Mouse (Mus musculus) forebrain, embryonic 11.5 days (tissue): ENCODE measurements around the gene Fgfr1op. TPM values are rescaled to one million over a fixed set of nuclear protein-coding genes. Genes with fewer than 3 reads are reported as not detected.
A peak's percentile ranks its signal among the peaks of the same experiment; 100 is the strongest.

Experiments
- ATAC-seq: fragments of 200-750 bp; cut with Nextera tagmentation; replicated peaks from 2 replicates; pipeline ENCODE4 v1.8.0; 2017; ENCODE audit warnings: moderate TSS enrichment; ENCODE audit not compliant: low FRiP score
- DNase-seq: peaks from one replicate; pipeline ENCODE4 v3.0.0-alpha.2; 2017; ENCODE audit warnings: low spot score
- H3K27ac ChIP-seq: fragments of 300-500 bp; sonication (generic); 2 replicates; pipeline ENCODE4 v1.5.1; 2014; ENCODE audit warnings: low read depth, low read length
- H3K27me3 ChIP-seq: fragments of 300-500 bp; sonication (generic); 2 replicates; pipeline ENCODE4 v1.6.1; 2014; ENCODE audit warnings: mild to moderate bottlenecking, low read length, mixed read lengths; ENCODE audit not compliant: control insufficient read depth, insufficient read depth
- H3K36me3 ChIP-seq: fragments of 300-500 bp; sonication (generic); 2 replicates; pipeline ENCODE4 v1.6.1; 2014; ENCODE audit warnings: mild to moderate bottlenecking, low read length, moderate library complexity, mixed read lengths; ENCODE audit not compliant: control insufficient read depth, insufficient read depth
- H3K4me1 ChIP-seq: fragments of 300-500 bp; sonication (generic); replicated peaks from 2 replicates; pipeline ENCODE4 v1.6.1; 2014; ENCODE audit warnings: low read length, mixed read lengths; ENCODE audit not compliant: control insufficient read depth, insufficient read depth
- H3K4me2 ChIP-seq: fragments of 300-500 bp; sonication (generic); 2 replicates; pipeline ENCODE4 v1.6.1; 2014; ENCODE audit warnings: low read depth, mild to moderate bottlenecking, low read length, moderate library complexity, mixed read lengths; ENCODE audit not compliant: severe bottlenecking
- H3K4me3 ChIP-seq: fragments of 300-500 bp; sonication (generic); 2 replicates; pipeline ENCODE4 v1.5.1; 2014; ENCODE audit warnings: low read depth, low read length
- H3K9ac ChIP-seq: fragments of 300-500 bp; sonication (generic); 2 replicates; pipeline ENCODE4 v1.6.1; 2014; ENCODE audit warnings: low read length
- H3K9me3 ChIP-seq: fragments of 300-500 bp; sonication (generic); 2 replicates; pipeline ENCODE4 v1.6.1; 2016; ENCODE audit warnings: low read length, mixed read lengths; ENCODE audit not compliant: control insufficient read depth
- WGBS: fragments of 180-500 bp; shearing (Covaris S2); extraction: QIAGEN DNeasy Blood & Tissue Kit; methylation state at CpG from one replicate; pipeline ENCODE4 v1.1.7; 2014; 5-methylcytosine and 5-hydroxymethylcytosine counted together
- polyA plus RNA-seq: library from polyadenylated mRNA; unstranded; fragments of >200 nt; fragmentation: Nextera tagmentation; extraction: Ambion mirVana; gene quantifications from 2 replicates; pipeline ENCODE4 v1.2.1, GENCODE M21; 2014

The Fgfr1op gene
- polyA plus RNA-seq, 1 experiment from 2014 or later, result 55.5 TPM

DNA sequence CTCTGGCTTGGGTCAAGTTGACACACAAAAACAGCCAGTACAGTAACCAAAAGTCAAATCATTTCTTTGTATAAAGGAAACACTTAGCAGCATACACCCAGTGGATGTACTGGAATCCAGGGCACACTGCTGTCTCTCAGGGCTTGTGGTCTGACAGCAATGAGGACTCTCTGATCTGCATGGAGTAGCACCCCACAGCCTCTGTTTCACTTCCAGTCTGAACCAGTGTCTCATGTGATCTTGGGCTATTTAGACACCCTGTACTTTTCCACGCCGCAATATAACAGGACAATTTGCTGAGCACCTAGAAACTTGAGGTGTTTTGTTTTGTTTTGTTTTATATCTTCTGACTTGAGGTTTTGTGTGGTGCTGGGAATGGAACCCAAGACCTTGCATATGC, 59.9 kb downstream of the Fgfr1op start:
- H3K4me1 ChIP-seq, result no peaks in the 10 kb centered on the region
- peak; percentile 32 for DNase-seq
- H3K9me3 ChIP-seq, result no peaks in the 10 kb centered on the region
- 89% methylated on average over 2 of the region's 2 CpGs for WGBS
- ATAC-seq, result no peak
- no peaks in the 10 kb centered on the region for H3K36me3 ChIP-seq
- H3K27me3 ChIP-seq, result no peaks in the 10 kb centered on the region
- H3K27ac ChIP-seq, result no peak overlapping the region
- no peak overlapping the region for H3K9ac ChIP-seq
- H3K4me3 ChIP-seq, result no peak overlapping the region
- no peak overlapping the region for H3K4me2 ChIP-seq

DNA sequence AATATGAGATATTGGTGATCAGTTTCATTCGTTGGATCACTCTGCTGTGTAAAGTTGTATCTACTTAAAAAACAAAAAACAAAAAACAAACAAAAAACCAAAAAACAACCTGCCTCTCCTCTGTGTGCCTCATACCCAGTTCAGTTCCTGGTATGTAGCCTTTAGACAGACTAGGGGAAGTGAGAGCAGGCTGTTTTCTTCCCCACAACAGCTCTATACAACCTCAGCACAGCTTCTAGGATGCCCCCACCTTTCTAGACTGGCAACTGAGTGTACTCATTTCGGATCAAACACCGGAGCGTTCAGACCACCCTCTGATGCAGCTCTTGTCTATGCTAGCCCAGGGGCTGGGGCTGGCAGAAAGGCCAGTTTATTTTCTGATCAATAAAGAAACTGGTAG, 60.4 kb downstream of the Fgfr1op start:
- Histone ChIP-seq H3K4me3 (no peak overlapping the region), H3K4me1 (no peaks in the 10 kb centered on the region), H3K9ac (no peak overlapping the region), H3K9me3 (no peaks in the 10 kb centered on the region), H3K27ac (no peak overlapping the region), H3K27me3 (no peaks in the 10 kb centered on the region), H3K4me2 (no peak overlapping the region), H3K36me3 (no peaks in the 10 kb centered on the region)
- 74% methylated on average over 4 of the region's 4 CpGs for WGBS
- ATAC-seq (no peak), DNase-seq (no peak)

DNA sequence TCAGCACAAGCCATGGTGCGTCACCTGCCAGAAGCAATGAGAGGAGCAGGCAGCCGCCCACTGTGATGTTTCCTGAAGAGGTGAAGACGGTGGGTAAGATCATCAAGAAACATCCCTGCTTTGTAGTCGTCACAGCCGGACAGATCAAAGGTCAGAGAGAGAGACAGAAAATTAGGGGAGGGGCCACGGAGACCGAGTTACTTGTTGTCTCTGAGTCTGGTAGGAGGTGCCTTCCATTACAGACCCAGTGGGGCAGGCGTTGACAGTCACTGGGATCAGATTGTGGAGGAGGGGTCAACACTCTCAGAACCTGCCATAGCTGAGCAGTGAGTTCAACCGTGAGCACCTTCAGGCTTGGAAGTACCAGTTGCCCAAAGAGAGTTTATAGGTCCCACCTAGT, 63.3 kb downstream of the Fgfr1op start:
- Histone ChIP-seq H3K4me1 (no peaks in the 10 kb centered on the region), H3K9ac (no peak overlapping the region), H3K27me3 (no peaks in the 10 kb centered on the region), H3K4me3 (no peak overlapping the region), H3K9me3 (no peaks in the 10 kb centered on the region), H3K36me3 (no peaks in the 10 kb centered on the region), H3K4me2 (no peak overlapping the region), H3K27ac (no peak overlapping the region)
- WGBS, result 65% methylated on average over 9 of the region's 9 CpGs
- no peak for ATAC-seq
- DNase-seq, result no peak

DNA sequence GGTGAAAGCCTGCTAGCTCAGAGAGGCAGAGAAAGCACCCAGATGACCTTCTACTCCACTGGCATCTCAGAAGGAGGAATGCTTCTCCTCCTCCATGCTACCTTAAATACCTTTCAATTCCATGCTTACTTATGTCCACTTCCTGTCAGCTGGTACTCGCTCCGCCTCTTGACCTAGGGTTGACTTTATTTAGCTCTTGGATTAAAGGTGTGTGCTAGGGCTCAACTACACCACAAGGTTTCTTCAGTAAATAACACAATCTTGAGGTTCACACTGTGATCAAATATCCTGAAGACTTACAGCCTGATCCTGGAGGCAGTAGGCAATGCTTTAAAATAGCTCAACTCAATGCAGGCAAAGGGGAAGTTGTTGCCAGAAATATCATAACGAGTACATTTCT, 64.3 kb downstream of the Fgfr1op start:
- no peak for DNase-seq
- Histone ChIP-seq H3K36me3 (no peaks in the 10 kb centered on the region), H3K4me2 (no peak overlapping the region), H3K9ac (no peak overlapping the region), H3K27me3 (no peaks in the 10 kb centered on the region), H3K27ac (no peak overlapping the region), H3K4me1 (no peaks in the 10 kb centered on the region), H3K9me3 (no peaks in the 10 kb centered on the region), H3K4me3 (no peak overlapping the region)
- no peak for ATAC-seq
- WGBS, result 91% methylated on average over 3 of the region's 3 CpGs

DNA sequence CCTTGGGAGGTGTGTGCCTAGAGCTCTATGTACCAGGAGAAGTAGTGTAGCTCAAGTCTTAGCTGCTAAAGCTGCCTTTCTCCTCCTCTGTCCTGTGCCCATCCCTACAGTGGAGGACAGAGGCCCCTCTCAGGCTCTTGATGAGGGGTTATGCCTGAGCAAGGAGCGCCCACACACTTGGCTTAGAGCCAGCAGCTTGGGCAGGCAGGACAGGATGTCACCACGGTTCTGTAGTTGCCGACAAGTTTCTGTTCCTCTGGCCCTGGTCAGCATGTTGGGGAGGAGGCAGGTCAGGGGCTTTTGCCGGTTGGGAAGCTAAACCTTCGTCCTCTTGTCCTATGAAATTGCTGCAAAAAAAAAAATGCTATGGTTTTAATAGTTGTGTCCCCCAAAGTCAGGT, 66.8 kb downstream of the Fgfr1op start:
- H3K9ac ChIP-seq, result no peak overlapping the region
- no peak for ATAC-seq
- no peaks in the 10 kb centered on the region for H3K9me3 ChIP-seq
- no peaks in the 10 kb centered on the region for H3K27me3 ChIP-seq
- no peak overlapping the region for H3K4me3 ChIP-seq
- H3K4me1 ChIP-seq, result no peaks in the 10 kb centered on the region
- H3K36me3 ChIP-seq, result no peaks in the 10 kb centered on the region
- no peak overlapping the region for H3K4me2 ChIP-seq
- no peak for DNase-seq
- no peak overlapping the region for H3K27ac ChIP-seq
- WGBS, result 84% methylated on average over 5 of the region's 5 CpGs

DNA sequence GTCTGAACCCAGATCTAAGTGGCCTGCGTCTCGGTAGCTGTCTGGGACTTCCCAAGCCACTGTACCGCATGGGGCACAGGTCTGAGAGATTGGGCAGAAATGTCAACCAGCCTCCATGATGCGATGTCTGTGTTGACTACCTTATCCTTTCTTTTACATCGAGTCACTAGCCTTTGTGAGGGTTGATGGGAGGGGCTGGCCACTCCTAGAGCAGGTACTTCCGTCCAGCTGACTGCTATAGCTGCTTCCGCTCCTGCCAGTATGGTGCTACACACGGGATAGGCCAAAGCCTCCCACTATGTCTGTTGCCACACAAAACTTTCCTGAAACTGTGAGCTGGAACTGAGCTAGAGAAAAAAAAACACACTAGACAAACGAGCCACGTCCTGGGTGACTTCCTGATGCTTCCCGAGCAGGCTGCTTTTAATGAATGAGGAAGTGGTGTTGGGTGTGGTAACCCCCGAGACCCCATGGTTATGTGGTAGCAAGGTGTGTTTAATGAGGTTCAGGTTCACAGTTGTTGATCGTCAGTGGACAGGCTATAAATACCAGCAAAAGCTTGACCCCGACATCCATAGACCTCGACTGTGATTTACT, 68.4 kb downstream of the Fgfr1op start:
- H3K9me3 ChIP-seq, result no peaks in the 10 kb centered on the region
- no peaks in the 10 kb centered on the region for H3K36me3 ChIP-seq
- ATAC-seq, result no peak
- no peak overlapping the region for H3K4me3 ChIP-seq
- WGBS, result 79% methylated on average over 15 of the region's 15 CpGs
- no peak overlapping the region for H3K9ac ChIP-seq
- H3K4me2 ChIP-seq, result no peak overlapping the region
- H3K4me1 ChIP-seq, result no peaks in the 10 kb centered on the region
- no peaks in the 10 kb centered on the region for H3K27me3 ChIP-seq
- H3K27ac ChIP-seq, result no peak overlapping the region
- no peak for DNase-seq

DNA sequence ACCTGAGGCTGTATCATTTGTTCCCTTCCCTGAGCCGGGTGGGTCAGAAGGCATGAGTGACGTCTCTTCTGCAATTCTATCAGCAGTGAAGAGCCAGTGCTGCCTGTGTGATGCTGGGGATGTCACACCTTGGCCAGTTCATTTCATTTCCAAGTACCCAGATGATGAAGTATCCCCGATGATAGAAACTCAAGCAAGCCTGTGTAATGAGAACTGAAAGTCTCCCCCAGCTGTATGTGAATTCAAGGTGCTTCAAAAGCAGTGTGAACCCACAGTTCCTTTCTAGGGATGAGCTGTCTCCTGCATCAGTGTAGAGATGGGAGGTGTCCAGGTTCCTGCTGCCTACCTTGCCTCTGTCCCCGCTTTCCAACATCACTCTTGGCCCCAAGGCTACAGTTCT, 69.2 kb downstream of the Fgfr1op start:
- WGBS, result 84% methylated on average over 4 of the region's 4 CpGs
- H3K9me3 ChIP-seq, result no peaks in the 10 kb centered on the region
- H3K4me2 ChIP-seq, result no peak overlapping the region
- ATAC-seq (no peak), DNase-seq (no peak)
- no peak overlapping the region for H3K4me3 ChIP-seq
- H3K36me3 ChIP-seq, result no peaks in the 10 kb centered on the region
- H3K27me3 ChIP-seq, result no peaks in the 10 kb centered on the region
- no peaks in the 10 kb centered on the region for H3K4me1 ChIP-seq
- no peak overlapping the region for H3K27ac ChIP-seq
- H3K9ac ChIP-seq, result no peak overlapping the region

DNA sequence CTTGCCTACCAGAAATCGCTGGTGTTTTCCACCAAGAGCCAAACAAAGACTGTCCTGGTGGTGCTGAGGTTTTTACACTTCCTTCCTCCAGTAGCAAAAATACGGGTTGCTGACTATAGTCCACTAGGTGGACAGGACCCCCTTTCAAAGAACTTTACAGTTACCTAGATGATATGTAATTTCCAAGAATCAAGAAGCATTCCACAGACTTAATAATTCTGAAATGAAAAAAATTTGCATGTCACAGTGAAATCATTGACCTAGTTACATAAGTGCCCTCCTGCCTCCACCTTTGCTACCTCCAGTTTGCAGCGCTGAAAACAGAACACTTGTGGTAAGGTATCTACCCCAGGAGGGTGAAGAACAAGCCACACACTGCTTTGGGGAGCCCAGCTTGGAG, 70.4 kb downstream of the Fgfr1op start, which contains the start of gene Ccr6:
TSS of gene Ccr6 (plus strand) at position 301 of the 400 bp plus-strand sequence.
- DNase-seq (no peak), ATAC-seq (no peak)
- no peaks in the 10 kb centered on the region for H3K4me1 ChIP-seq
- WGBS, result 81% methylated on average over 3 of the region's 3 CpGs
- H3K9me3 ChIP-seq, result no peaks in the 10 kb centered on the region
- H3K36me3 ChIP-seq, result no peaks in the 10 kb centered on the region
- H3K27me3 ChIP-seq, result no peaks in the 10 kb centered on the region
- H3K9ac ChIP-seq, result no peak within 1 kb of the TSS
- no peak within 1 kb of the TSS for H3K4me3 ChIP-seq
- H3K4me2 ChIP-seq, result no peak within 1 kb of the TSS
- no peak within 1 kb of the TSS for H3K27ac ChIP-seq

DNA sequence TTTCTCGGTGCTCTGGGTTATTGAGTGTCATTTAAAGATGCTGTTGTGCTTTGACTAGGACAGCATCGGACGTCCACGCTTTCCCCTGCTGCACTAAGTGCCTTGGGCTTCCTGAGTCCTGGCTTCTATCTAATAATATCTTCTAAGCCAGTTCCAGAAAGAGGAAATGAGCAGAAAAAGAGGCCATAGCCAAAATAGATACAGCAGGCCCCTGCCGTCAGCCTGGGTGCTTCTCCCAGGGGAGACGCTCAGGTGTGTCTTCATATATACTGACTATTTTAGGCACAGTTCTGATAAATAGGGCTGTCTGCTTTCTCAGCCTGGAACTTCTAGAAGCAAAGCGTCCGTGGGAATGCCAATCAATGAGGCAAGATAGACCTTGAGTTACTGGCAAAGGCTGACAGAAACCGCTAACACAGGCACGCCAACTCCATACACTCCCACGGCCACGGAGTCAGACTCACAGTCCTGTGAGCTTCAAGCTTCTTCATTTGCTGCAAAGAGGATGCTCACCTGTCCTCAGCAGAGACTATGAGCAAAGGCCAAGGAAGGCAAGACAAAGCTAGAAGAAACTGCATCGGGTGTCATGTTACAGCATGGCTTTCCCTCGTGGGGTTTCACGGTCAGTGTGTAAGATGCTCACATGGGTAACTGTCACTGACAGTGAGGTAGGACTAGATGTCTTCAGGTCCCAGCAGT, 72.9 kb downstream of the Fgfr1op start:
- WGBS, result 87% methylated on average over 15 of the region's 15 CpGs
- DNase-seq (no peak), ATAC-seq (no peak)
- Histone ChIP-seq H3K9me3 (no peaks in the 10 kb centered on the region), H3K9ac (no peak overlapping the region), H3K4me3 (no peak overlapping the region), H3K27ac (no peak overlapping the region), H3K4me2 (no peak overlapping the region), H3K4me1 (no peaks in the 10 kb centered on the region), H3K36me3 (no peaks in the 10 kb centered on the region), H3K27me3 (no peaks in the 10 kb centered on the region)
